Mouse (Mus musculus): ENCODE measurements around the gene Dchs1. TPM values are rescaled to one million over a fixed set of nuclear protein-coding genes. Genes with fewer than 3 reads are reported as not detected.

The Dchs1 gene
- total and polyA plus RNA-seq, 2 experiments = 1.1 to 1.4 TPM

- H3K27ac ChIP-seq (replicated peaks; ENCODE audit: insufficient read depth, low read depth, low read length) = no peak overlapping the region
- H3K27me3 ChIP-seq (ENCODE audit: control insufficient read depth, insufficient read depth, low read length) = no peaks in the 10 kb centered on the region
- no peak overlapping the region for H3K9ac ChIP-seq (ENCODE audit: low read depth, low read length)
- H3K4me1 ChIP-seq (ENCODE audit: control insufficient read depth, insufficient read depth, low read length) = no peaks in the 10 kb centered on the region
- no peaks in the 10 kb centered on the region for H3K79me2 ChIP-seq (ENCODE audit: control insufficient read depth, insufficient read depth, low read length)
- no peaks in the 10 kb centered on the region for H3K36me3 ChIP-seq (ENCODE audit: control insufficient read depth, insufficient read depth, low read length)
- DNase-seq (ENCODE audit: extremely low read depth, low read depth, low spot score) = no peak
- WGBS = 45% methylated on average over 7 of the region's 7 CpGs
- TF ChIP-seq POLR2A (IDR thresholded peaks at IDR 0.05; ENCODE audit: extremely low read depth, insufficient read depth, low read length) = no peak
- no peak for TF ChIP-seq CTCF (IDR thresholded peaks at IDR 0.05; ENCODE audit: low read depth, low read length)
- no peak overlapping the region for H3K4me3 ChIP-seq (ENCODE audit: insufficient read depth, low read depth, low read length)
Measured at GRCm38 (mm10) chr7:105795759-105796366, 8.4 kb upstream of the Dchs1 start.

DNA sequence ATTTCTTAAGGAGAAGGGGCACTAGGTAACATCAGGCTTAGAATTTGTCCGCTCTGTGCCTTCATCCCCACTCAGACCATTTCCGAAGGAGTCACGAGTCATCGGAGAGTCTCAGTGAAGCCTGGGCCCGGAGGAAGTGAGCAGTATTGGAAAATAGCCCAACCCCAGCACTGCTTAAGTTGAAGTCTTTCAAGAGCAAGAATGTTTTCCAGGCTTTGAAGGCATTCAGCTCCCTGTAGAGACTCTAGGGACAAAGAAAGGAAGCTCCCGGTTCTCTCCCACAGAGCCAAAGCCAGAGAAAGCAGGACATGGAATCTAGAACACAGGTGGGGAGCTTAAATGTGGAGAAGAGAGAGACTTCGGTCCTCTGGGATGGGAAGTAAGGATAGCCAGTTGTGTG is 6.2 kb upstream of the Dchs1 start:
- WGBS = 85% methylated on average over 7 of the region's 7 CpGs
- H3K36me3 ChIP-seq (ENCODE audit: control insufficient read depth, insufficient read depth, low read length) = no peaks in the 10 kb centered on the region
- H3K4me1 ChIP-seq (ENCODE audit: control insufficient read depth, insufficient read depth, low read length) = no peaks in the 10 kb centered on the region
- H3K79me2 ChIP-seq (ENCODE audit: control insufficient read depth, insufficient read depth, low read length) = no peaks in the 10 kb centered on the region
- no peak for DNase-seq (ENCODE audit: extremely low read depth, low read depth, low spot score)
- no peak overlapping the region for H3K27ac ChIP-seq (replicated peaks; ENCODE audit: insufficient read depth, low read depth, low read length)
- TF ChIP-seq CTCF (IDR thresholded peaks at IDR 0.05; ENCODE audit: low read depth, low read length) (no peak), POLR2A (IDR thresholded peaks at IDR 0.05; ENCODE audit: extremely low read depth, insufficient read depth, low read length) (no peak)
- H3K9ac ChIP-seq (ENCODE audit: low read depth, low read length) = no peak overlapping the region
- H3K4me3 ChIP-seq (ENCODE audit: insufficient read depth, low read depth, low read length) = no peak overlapping the region
- no peaks in the 10 kb centered on the region for H3K27me3 ChIP-seq (ENCODE audit: control insufficient read depth, insufficient read depth, low read length)

GRCm38 (mm10) chr7:105791147-105791546 is 3.7 kb upstream of the Dchs1 start:
- Histone ChIP-seq H3K36me3 (ENCODE audit: control insufficient read depth, insufficient read depth, low read length) (no peaks in the 10 kb centered on the region), H3K79me2 (ENCODE audit: control insufficient read depth, insufficient read depth, low read length) (no peaks in the 10 kb centered on the region), H3K9ac (ENCODE audit: low read depth, low read length) (no peak overlapping the region), H3K4me1 (ENCODE audit: control insufficient read depth, insufficient read depth, low read length) (no peaks in the 10 kb centered on the region), H3K27me3 (ENCODE audit: control insufficient read depth, insufficient read depth, low read length) (peaks cover 8% of the 10 kb centered on the region), H3K4me3 (ENCODE audit: insufficient read depth, low read depth, low read length) (no peak overlapping the region), H3K27ac (replicated peaks; ENCODE audit: insufficient read depth, low read depth, low read length) (no peak overlapping the region)
- no peak for DNase-seq (ENCODE audit: extremely low read depth, low read depth, low spot score)
- TF ChIP-seq CTCF (IDR thresholded peaks at IDR 0.05; ENCODE audit: low read depth, low read length) (no peak), POLR2A (IDR thresholded peaks at IDR 0.05; ENCODE audit: extremely low read depth, insufficient read depth, low read length) (no peak)
- 92% methylated on average over 1 of the region's 1 CpGs for WGBS

- TF ChIP-seq CTCF (IDR thresholded peaks at IDR 0.05; ENCODE audit: low read depth, low read length) (no peak), POLR2A (IDR thresholded peaks at IDR 0.05; ENCODE audit: extremely low read depth, insufficient read depth, low read length) (no peak)
- Histone ChIP-seq H3K4me3 (ENCODE audit: insufficient read depth, low read depth, low read length) (peak overlapping the region; percentile 56), H3K9ac (ENCODE audit: low read depth, low read length) (peak overlapping the region; percentile 64), H3K27ac (replicated peaks; ENCODE audit: insufficient read depth, low read depth, low read length) (no peak overlapping the region), H3K27me3 (ENCODE audit: control insufficient read depth, insufficient read depth, low read length) (peaks cover 8% of the 10 kb centered on the region), H3K4me1 (ENCODE audit: control insufficient read depth, insufficient read depth, low read length) (no peaks in the 10 kb centered on the region), H3K79me2 (ENCODE audit: control insufficient read depth, insufficient read depth, low read length) (no peaks in the 10 kb centered on the region), H3K36me3 (ENCODE audit: control insufficient read depth, insufficient read depth, low read length) (no peaks in the 10 kb centered on the region)
- no peak for DNase-seq (ENCODE audit: extremely low read depth, low read depth, low spot score)
- 18% methylated on average over 20 of the region's 20 CpGs for WGBS
Measured at GRCm38 (mm10) chr7:105786506-105787284, 759 bp downstream of the Dchs1 start.

DNA sequence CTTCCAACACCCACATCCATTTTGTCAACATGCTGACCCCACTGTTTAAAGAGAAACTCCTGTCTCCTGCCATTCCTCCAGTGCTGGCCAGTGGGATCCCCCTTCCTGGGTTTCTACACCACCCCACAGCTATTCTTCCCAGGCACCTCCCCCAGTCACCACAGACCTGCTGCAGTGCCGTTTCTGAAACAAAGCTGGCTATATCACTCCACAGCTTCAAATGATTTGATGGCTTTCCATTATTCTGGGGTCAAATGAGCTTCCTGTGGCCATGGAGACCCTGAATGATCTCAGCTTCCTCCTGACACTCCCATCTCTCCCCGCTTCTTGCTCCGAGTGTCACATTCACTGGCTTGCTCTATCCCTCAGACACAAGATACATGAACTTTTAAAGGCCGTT is 2.9 kb downstream of the Dchs1 start:
- Histone ChIP-seq H3K27ac (replicated peaks; ENCODE audit: insufficient read depth, low read depth, low read length) (no peak overlapping the region), H3K79me2 (ENCODE audit: control insufficient read depth, insufficient read depth, low read length) (no peaks in the 10 kb centered on the region), H3K36me3 (ENCODE audit: control insufficient read depth, insufficient read depth, low read length) (no peaks in the 10 kb centered on the region), H3K4me3 (ENCODE audit: insufficient read depth, low read depth, low read length) (no peak overlapping the region), H3K27me3 (ENCODE audit: control insufficient read depth, insufficient read depth, low read length) (peaks cover 8% of the 10 kb centered on the region), H3K4me1 (ENCODE audit: control insufficient read depth, insufficient read depth, low read length) (no peaks in the 10 kb centered on the region), H3K9ac (ENCODE audit: low read depth, low read length) (no peak overlapping the region)
- TF ChIP-seq POLR2A (IDR thresholded peaks at IDR 0.05; ENCODE audit: extremely low read depth, insufficient read depth, low read length) (no peak), CTCF (IDR thresholded peaks at IDR 0.05; ENCODE audit: low read depth, low read length) (no peak)
- 61% methylated on average over 4 of the region's 4 CpGs for WGBS
- no peak for DNase-seq (ENCODE audit: extremely low read depth, low read depth, low spot score)

DNA sequence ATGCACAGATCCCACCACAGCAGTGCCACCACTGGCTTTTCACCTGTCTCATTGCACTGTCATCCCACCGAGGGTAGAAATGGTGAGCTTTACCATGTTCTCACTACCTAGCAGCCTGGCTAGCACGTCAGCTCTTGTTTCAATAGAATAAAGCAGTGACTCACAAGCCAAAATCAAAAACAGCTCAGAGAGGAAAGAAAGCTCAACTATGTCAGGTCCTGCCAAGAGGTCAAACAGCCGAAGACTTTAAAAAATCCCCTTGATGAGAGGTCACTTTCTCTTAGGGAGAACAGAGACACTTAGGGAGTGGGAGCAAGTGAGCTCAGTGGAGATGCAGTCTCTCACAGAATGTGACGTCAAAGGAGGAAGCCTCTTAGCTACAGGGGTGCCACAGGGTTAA is 3.6 kb downstream of the Dchs1 start:
- Histone ChIP-seq H3K36me3 (ENCODE audit: control insufficient read depth, insufficient read depth, low read length) (no peaks in the 10 kb centered on the region), H3K4me1 (ENCODE audit: control insufficient read depth, insufficient read depth, low read length) (no peaks in the 10 kb centered on the region; the same call in 1 of the 2 replicates), H3K27me3 (ENCODE audit: control insufficient read depth, insufficient read depth, low read length) (peaks cover 8% of the 10 kb centered on the region), H3K9ac (ENCODE audit: low read depth, low read length) (no peak overlapping the region), H3K27ac (replicated peaks; ENCODE audit: insufficient read depth, low read depth, low read length) (no peak overlapping the region), H3K79me2 (ENCODE audit: control insufficient read depth, insufficient read depth, low read length) (no peaks in the 10 kb centered on the region), H3K4me3 (ENCODE audit: insufficient read depth, low read depth, low read length) (no peak overlapping the region)
- DNase-seq (ENCODE audit: extremely low read depth, low read depth, low spot score) = no peak
- 63% methylated on average over 4 of the region's 4 CpGs for WGBS
- TF ChIP-seq POLR2A (IDR thresholded peaks at IDR 0.05; ENCODE audit: extremely low read depth, insufficient read depth, low read length) = no peak
- no peak for TF ChIP-seq CTCF (IDR thresholded peaks at IDR 0.05; ENCODE audit: low read depth, low read length)

Measured in liver, adult 2 months (tissue).